Mouse (Mus musculus): ENCODE data around the gene Esrp2.

Gene Esrp2

DNA sequence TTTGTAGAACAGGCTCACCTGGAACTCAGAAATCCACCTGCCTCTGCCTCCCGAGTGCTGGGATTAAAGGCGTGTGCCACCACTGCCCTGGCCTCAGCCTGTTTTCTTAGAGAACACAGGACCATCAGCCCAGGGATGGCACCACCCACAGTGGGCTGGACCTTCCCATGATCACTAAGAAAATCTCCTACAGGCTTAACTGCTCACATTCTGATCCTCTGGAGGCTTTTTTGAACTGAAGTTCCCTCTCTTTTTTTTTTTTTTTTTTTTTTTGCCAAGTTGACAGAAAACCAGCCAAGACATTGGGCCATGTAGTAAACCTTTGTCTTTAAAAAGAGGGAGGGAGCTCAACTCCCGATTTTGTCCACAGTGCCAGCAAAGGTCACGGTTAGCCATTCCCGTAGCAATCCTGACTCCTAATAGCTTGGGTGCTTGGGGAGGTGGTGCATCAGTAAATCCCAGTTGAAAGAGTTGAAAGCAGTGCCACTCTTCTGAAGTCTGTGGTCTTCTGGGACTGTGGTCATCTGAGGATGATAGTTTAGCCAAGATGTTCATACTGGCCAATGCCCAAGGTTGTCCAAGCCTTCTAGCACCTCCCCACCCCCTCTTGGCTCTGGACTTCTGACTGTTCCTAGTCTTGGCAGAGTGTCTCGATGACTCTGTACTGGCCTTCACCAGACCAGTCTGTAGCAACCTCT, 11.2 kb upstream of the Esrp2 start:
- no peak for DNase-seq

DNA sequence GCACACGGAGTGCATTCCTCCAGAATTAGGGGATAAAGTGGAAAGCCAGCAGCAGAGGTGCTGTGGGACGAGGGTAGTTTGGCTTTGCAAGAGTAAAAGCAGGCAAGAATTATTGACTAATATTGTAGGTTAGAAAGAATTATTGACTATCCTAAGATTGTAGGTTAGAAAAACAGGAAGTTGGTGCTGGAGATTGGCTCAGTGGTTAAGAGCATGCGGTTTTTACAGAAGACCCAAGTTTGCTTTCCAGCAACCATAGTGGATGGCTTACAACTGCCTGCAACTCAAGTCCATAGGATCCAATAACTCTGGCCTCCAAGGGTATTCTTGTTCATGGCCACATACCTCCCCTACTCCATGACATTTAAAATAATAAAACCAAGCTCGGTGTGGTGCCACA, 9.2 kb upstream of the Esrp2 start:
- DNase-seq, result no peak

DNA sequence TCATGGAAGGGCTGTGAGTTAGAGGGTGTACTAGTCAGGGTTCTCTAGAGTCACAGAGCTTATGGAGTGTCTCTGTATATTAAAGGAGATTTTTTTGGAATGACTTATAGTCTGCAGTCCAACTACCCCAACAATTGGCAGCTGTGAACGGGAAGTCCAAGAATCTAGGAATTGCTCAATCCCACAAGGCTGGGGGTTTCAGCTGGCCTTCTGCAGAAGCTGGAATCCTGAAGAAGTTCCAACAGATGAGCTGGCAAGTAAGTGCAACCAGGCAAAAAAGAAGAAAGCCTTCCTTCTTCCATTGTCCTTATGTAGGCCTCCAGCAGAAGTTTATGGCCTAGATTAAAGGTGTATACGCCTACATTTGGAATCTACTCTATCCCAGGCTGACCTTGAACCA, 8.6 kb upstream of the Esrp2 start:
- no peak for DNase-seq

DNA sequence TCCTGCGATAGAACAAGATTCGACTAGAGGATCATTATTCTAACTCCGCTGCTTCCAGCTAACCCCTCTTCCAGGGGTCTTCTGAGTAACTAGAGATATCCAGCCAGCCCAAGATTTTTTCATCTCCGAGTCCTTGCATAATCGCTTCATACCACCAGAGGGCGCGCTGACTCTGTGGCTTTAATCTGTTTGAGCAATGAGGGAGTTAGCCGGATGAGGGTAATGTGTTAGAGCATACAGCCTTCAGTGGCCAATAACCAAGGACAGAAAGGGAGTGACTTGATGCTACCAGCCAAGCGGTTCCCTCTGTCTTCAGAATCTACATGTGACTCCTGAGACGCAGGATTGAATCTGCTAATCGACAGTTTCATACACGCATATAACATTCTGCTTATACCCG, 4.0 kb upstream of the Esrp2 start:
- peak; percentile 92 for DNase-seq

DNA sequence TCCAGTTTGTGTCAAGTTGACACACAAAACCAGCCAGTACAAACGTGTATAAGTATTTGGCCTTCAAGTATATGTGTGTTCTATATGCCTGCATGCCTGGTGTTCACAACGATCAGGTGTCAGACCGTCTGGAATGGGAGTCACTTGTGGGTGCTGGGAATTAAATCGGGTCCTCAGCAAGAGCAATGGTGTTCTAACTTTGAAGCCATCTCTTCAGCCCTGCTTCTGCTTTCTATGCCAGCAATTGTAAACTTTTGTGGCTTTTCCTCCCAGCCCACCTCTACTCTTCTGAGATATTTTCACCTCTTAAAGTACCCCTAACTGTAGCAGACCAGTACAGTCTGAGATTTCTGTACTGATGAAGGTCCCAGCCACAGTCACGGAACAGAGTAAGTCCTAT, 3.4 kb upstream of the Esrp2 start:
- DNase-seq, result no peak

DNA sequence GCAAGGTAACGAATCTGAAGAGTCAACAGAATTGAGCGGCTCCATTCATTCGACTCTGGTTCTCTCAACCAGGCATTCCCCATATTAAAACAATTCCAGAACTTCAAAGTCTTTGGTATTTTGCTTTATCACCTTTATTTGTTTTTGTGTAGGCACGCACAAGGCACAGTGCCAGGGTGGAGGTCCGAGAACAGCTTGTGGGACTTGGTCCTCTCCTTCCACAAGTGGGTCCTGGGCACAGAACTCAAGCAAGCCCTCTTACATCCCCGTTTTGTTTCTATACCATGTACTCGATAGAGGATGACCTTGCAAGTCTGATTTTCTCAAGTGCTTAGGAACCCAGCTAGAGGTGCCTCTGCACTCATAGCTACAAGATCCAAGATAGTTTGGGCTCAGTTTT, 1.8 kb upstream of the Esrp2 start:
- DNase-seq, result no peak

DNA sequence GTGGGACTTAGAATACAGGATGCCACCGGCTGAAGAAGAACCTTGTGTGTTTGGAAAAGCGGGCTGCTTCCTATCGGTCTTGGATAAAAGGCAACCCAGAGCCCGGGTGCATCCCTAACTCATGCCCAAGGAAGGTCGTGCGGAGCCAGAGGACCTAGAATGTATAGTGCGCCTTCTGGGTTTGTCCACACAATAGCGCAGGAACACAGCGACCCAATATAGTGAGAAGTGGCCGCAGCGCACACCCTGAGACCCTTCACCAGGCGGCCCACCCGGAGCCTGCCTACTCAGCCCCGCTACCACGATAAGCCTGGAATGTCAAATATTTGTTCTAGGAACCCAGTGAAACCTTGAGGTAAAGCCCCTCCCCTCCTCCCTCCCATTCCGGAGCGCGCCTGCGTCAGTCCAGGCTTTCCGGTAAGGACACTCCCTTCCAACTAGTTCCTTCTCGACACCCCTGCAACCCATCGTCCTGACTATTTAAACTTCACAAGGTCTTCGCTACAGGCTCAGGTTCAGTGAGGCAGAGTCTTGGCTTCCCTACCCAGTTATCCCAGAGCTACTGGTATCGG, 1.2 kb upstream of the Esrp2 start:
- peak; percentile 50 for DNase-seq

DNA sequence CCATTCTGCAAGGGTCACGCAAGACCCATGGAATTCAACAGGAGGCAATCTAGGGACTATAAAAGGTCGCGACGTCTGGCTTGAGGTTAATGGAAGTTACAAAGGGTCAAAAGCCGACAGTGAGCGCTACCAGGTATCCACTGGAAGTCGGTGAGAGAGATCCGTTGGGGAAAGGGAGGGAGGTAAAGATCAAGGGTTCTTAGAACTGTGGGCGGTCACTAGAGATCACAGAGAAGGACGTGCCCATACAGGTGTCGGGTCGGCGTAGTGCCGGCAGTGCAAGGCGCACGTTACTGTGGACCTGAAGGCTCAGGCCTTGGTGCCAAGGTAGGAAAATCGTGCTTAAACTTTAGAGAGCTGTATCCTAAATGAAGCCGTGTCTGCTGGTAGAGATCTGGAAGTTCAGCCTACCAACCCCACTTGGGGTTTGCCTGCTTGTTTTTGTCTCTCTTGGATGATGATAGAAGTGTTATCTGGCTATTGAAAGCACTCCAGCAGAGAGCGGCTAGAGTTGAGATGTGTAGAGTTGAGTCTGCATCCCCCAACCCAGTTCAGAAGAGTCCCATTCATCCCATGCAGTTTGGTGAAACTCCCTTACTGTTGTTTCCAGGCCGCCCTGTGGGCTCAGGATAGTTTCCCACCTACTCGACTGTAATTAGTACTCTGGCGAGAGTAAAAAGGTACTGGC, 588 bp upstream of the Esrp2 start:
- DNase-seq, result no peak

DNA sequence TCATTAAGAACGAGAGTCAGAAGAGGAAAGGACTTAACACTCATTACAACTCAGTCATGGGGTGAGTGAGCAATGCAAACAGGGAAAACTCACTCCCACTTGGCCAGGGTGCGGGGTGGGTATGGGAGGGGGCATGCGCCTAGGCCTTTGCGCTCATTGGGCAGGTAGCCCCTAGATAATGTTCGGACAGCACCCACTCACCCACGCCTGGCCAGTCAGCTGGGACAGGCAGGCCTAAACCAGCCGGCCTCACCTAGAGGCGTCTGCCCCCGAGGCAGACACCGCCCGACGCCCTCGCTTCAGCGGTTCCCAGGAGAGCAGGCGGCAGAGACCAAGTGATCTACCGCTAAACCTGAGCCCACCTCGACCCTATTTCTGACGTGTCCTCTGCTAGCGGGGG, 1.1 kb downstream of the Esrp2 start:
- no peak for DNase-seq

DNA sequence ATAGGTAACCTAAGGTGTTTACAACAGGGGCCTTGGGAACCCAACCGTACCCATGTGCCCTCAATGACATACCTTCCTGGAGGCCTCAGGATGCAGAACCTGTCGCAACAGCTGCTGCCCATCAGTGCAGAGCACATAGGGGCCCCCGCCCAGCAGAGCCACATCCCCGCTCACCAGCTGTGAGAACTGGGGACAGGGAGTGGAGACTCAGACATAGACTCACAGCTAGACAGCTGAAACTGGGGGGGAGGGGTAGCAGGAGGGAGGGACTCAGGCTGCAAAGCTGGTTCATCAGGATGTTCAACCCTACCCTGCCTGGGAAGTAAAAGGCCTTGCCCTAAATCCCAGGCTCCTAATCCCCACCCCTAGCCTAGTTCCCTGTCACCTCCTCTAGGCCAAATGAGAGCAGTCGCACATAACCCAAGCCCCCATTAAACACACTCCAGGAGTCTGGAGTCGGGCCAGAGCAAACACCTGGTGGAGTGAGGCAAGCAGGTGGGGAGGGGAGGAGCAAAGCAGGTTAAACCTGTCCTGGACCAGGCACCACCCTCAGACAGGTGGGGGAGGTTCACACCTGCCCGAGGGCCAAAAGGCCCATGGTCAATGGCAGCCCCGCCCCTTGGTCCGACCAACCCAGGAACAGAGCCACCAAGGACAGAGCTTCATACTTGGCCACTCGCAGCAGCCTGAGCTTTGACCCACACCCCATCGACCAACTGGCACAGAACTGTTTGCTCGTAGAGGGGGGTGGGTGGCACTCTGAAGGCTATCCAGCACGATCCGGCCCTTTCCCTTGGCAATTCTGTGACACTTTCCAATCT, 1.8 kb downstream of the Esrp2 start:
- DNase-seq, result peak; percentile 58

DNA sequence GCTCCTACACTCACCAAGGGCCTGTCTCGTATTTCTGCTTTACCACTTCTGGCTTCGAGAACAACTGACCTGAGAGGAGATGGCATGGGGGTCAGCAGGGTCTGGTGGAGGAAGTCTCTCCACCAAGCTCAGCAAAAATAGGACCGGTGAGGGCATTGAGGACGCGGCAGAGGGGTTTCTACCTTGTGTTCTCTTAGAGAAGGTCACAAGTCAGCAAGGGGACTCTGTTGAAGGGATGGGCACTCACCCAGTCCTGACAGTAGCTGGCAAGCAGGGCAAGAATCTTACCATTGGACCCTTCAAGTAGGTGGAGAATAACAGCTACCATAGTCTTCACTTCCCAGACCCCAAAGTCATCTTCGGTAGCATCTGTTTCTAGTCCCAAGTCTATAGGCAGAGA, 2.8 kb downstream of the Esrp2 start:
- no peak for DNase-seq

DNA sequence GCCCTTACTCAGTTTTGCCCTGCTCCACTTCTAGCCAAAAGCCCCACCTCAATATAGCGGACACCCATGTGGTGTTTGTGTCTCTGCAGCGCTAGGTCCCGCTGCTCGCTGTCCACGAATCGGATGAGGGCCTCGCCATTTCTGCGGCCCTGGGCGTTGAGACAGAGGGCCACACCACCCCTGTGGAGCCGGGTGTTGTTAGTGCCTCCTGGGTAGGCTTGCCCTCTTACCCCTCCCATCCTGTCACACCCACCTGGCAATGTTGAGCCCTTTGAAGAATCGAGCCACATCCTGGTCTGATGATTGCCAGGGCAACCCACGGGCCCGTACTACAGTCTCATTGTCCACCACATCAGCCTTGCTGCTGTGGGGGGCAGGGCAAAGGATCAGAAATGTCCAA, 3.2 kb downstream of the Esrp2 start:
- no peak for DNase-seq

DNA sequence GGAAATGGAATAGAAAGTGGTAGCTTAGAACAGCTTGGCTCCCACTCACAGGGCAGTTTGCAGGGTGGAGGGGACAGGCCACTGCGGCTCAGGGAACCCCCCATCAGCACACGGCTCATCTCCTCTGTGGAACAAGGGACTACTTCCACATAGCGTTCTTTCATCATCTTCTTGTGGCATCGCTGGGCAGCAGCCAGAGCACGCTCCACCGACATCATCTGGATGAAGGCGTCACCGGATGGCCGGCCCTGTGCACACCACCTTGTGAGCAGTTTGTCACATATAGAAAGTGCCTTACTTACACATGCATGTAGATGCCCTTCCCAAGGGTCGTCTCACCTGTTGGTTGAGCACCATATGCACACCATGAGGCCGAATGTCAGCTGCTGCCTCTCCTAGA, 4.4 kb downstream of the Esrp2 start:
- DNase-seq, result no peak

DNA sequence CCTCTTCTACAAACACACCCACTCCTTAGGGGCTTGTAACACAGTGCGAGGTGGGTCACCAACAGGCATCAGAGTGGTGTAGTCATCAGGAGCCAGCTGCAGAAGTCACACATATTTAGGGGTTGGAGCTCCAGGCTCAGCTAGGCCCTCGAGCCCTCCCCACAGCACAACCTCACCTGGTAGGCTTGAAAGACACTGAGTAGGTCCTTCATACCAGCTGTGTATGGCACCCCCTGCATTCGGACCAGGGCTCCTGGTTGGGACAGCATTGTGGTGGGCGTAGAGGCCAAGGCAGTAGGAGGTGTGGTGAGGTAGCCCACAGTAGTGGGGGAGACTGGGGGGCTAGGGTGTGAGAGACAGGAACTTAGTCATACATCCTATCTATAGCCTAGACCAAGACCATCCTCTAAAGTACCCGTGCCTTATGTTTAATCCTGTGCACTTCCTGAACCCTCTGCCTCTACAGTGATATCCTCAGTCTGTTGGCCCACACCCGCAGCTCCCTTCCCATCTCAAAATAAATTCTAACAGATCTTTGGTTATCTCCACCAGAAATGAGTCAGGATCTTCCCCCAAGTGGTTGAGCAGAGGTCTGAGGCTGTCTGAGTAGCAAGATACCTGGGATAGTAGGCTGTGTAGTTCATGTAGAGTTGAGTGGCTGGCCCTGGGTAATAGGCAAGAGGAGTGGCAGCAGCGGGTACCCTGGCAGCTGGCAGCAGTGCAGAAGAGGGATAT, 5.1 kb downstream of the Esrp2 start:
- DNase-seq, result no peak

DNA sequence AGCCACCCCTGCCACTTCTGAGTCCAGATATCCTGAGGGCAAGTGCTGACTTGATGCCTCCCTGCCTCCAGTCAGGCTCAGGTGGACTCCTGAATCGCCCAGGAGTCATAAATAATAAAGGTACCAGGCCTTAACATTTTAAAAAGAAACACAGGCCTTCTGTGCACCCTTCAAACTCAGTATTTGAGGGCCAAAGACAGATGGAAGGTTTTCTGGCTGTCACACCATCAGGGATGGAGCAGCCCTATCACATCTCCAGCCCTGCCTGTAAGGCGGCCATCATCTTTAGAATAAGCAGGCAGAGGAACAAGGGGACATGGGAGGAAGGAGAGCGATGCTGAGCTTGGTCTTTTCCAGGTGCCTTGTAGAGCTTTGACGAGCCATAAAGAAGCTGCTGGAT, 5.8 kb downstream of the Esrp2 start:
- DNase-seq, result no peak

DNA sequence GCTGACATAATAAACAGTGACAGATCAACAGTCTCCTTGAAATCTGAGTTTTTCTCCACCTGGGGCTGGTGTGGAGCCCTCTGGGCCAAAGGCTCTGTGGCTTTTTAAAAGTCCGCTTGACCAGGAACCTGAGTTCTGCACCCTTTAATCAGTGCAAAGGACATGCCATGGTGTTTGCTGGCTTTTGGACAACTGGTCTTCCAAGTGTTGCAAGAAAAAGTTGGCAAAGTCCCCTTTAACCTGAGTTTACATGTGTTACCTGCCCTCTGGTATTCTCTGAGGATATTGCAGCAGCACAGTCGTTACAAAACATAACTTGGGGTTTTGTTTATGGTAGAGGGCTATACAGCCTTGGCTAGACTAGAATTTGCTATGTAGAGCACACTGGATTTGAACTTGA, 6.3 kb downstream of the Esrp2 start:
- DNase-seq, result no peak

DNA sequence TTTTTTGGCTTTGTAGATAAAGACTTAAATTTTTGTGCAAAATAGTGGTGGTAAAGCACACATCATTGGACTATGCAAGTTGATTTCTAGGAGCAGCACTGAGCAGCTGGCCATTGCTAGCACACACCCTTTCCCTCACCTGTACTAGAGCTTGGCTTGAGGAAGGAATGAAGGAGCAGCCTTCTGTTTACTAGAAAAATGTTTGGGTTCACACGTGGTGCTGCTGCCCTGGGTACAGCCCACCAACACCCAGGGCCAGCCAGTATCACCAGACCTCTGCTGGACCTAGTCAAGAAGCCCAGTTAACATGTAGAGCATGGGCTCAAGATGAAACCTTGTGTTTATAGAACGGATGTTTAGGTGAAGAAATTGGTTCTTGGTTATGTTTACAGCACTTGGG, 6.8 kb downstream of the Esrp2 start:
- DNase-seq, result no peak

DNA sequence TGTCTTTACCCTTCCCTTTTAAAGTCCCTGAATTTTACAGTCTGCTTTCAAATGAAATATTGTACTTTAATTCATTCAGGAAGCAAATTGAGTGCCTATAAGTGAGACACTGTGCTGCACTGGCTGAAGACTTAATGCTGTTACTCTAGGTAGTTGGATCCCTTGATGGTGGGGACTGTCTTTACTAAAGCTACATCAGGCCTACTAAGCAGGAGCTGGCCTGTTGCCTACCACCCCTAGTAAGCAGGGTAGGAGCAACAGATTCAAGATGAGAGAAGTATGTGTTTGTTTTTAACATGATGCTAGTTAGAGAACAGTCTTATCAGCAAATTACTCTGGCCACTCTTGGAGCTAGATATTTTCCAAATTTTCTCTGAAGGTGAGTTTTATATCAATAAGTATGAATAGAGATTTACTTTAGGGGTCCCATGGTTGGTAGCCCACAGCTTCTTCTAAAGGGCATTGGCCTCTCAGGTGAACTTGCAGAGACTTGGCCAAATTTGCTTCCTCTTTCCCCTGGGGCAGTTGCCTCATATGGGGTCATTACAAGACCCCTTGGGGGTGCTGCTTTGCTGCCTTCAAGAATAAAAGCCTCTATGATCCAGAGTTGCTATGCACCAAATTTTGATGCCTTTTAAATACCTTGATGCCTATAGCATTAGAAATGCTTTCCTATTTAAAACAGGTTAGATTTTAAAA, 7.4 kb downstream of the Esrp2 start:
- no peak for DNase-seq

DNA sequence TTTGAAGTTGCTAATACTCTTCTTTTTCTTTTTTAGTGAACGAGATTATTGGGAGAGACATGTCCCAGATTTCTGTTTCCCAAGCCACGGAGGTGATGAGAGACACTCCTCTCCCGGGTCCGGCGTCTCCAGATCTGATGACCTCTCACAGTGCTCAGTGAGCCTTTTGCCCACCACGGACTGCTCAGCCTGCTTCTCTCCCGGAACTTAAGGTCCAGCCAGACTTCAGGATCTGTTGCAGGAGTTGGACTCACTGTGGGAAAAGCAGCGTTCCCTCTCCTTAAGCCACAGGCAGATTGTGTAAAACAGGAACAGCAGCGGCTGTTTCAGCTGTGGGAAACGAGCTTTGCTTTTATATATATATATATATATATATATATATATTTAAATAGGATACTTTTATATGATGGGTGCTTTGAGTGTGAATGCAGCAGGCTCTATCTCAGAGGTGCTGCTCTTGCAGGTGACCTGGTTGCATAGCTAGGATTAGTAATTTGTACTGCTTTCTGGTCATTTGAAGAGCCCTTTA, 8.8 kb downstream of the Esrp2 start:
- DNase-seq, result no peak

DNA sequence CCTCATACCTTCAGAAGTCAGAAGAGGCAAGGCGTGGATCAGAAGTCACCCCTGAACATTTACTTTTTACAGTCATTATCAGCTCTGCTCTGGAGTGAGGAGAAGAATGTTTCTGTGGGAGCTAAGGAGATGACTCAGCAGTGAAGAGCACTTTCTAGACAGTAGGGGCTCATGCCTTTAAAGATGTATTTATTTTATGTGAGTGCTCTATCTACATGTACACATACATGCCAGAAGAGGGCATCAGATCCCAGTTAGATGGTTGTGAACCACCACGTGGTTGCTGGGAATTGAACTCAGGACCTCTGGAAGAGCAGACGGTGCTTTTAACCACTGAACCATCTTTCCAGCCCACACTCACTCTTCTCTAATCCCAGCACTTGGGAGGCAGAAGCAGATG, 9.7 kb downstream of the Esrp2 start:
- no peak for DNase-seq

DNA sequence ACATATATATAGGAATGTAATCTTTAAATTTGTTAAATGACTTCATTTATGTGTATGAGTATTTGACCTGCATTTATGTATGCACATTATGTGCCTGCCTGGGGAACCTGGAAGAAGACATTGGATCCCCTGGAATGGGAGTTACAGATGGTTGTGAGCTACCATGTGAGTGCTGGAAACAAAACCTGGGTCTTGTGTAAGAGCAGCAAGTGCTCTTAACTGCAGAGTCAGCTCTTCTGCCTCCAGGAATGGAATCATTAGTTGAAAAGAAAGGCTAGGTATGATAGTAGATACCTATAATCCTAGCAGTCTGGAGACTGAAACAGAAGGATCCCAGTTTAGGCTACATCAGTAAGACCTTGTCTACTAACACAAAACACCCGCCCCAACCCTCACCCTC, 10.7 kb downstream of the Esrp2 start:
- no peak for DNase-seq

DNA sequence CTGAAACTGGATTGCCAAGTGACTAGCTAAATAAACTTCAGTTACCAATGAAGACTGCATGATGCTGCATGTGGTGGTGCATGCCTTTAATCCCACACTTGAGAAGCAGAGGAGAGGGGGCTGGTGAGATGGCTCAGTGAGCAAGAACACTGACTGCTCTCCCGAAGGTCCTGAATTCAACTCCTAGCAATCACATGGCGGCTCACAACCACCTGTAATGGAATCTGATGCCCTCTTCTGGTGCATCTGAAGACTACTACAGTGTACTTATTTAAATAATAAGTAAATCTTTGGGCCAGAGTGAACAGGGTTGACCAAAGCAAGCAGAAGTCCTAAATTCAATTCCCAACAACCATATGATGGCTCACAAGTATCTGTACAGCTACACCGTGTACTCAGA, 13.3 kb downstream of the Esrp2 start:
- DNase-seq, result no peak

Measured in retina, postnatal 1 day (tissue).